Mouse (Mus musculus) kidney, embryonic 16.5 days (tissue): ENCODE results near the gene Hyal3. TPM values are rescaled to one million over a fixed set of nuclear protein-coding genes. Genes with fewer than 3 reads are reported as not detected.

Source experiments
- ATAC-seq: fragments of 200-750 bp; cut with Nextera tagmentation; 2 replicates; pipeline ENCODE4 v1.8.0; 2017; ENCODE audit warnings: moderate TSS enrichment; ENCODE audit not compliant: low FRiP score, low TSS enrichment
- H3K27ac ChIP-seq: fragments of 300-500 bp; sonication (generic); 2 replicates; pipeline ENCODE4 v1.5.1; 2014; ENCODE audit warnings: low read length
- H3K27me3 ChIP-seq: fragments of 300-500 bp; sonication (generic); 2 replicates; pipeline ENCODE4 v1.6.1; 2014; ENCODE audit warnings: low read length, control low read depth, mixed read lengths; ENCODE audit not compliant: insufficient read depth
- H3K36me3 ChIP-seq: fragments of 300-500 bp; sonication (generic); 2 replicates; pipeline ENCODE4 v1.6.1; 2014; ENCODE audit warnings: low read length, control low read depth, mixed read lengths; ENCODE audit not compliant: insufficient read depth
- H3K4me1 ChIP-seq: fragments of 300-500 bp; sonication (generic); 2 replicates; pipeline ENCODE4 v1.6.1; 2014; ENCODE audit warnings: low read length, control low read depth, mixed read lengths; ENCODE audit not compliant: insufficient read depth
- H3K4me2 ChIP-seq: fragments of 300-500 bp; sonication (generic); replicated peaks from 2 replicates; pipeline ENCODE4 v1.6.1; 2014; ENCODE audit warnings: low read depth, low read length
- H3K4me3 ChIP-seq: fragments of 300-500 bp; sonication (generic); 2 replicates; pipeline ENCODE4 v1.5.1; 2014; ENCODE audit warnings: mild to moderate bottlenecking, low read length
- H3K9ac ChIP-seq: fragments of 300-500 bp; sonication (generic); replicated peaks from 2 replicates; pipeline ENCODE4 v1.6.1; 2014; ENCODE audit warnings: low read length
- H3K9me3 ChIP-seq: fragments of 300-500 bp; sonication (generic); 2 replicates; pipeline ENCODE4 v1.6.1; 2016; ENCODE audit warnings: low read length, control low read depth
- WGBS: fragments of 180-500 bp; shearing (Covaris S2); extraction: QIAGEN DNeasy Blood & Tissue Kit; methylation state at CpG from one replicate; pipeline ENCODE4 v1.1.7; 2014; 5-methylcytosine and 5-hydroxymethylcytosine counted together
- polyA plus RNA-seq: library from polyadenylated mRNA; unstranded; fragments of >200 nt; fragmentation: Nextera tagmentation; extraction: Ambion mirVana; gene quantifications from 2 replicates; pipeline ENCODE4 v1.2.1, GENCODE M21; 2015

The Hyal3 gene
- polyA plus RNA-seq, 1 experiment from 2014 or later = 1.3 TPM

GRCm38 (mm10) chr9:107548820-107549219 is 31.8 kb upstream of the Hyal3 start:
- no peak for ATAC-seq
- no peak overlapping the region for H3K27ac ChIP-seq
- no peak overlapping the region for H3K4me2 ChIP-seq
- H3K4me1 ChIP-seq = peaks cover 50% of the 10 kb centered on the region
- no peaks in the 10 kb centered on the region for H3K27me3 ChIP-seq
- H3K36me3 ChIP-seq = peaks cover 14% of the 10 kb centered on the region; the same call in 1 of the 2 replicates
- WGBS = 86% methylated on average over 10 of the region's 10 CpGs
- no peak overlapping the region for H3K4me3 ChIP-seq
- no peak overlapping the region for H3K9ac ChIP-seq
- no peaks in the 10 kb centered on the region for H3K9me3 ChIP-seq

GRCm38 (mm10) chr9:107549297-107550074 is 31.1 kb upstream of the Hyal3 start:
- 80% methylated on average over 20 of the region's 20 CpGs for WGBS
- no peak overlapping the region for H3K27ac ChIP-seq
- H3K4me2 ChIP-seq = no peak overlapping the region

GRCm38 (mm10) chr9:107550491-107551116 is 30.0 kb upstream of the Hyal3 start:
- H3K27ac ChIP-seq = peak overlapping the region; percentile 47
- ATAC-seq = no peak
- H3K9ac ChIP-seq = peak overlapping the region; percentile 87
- peak overlapping the region; percentile 62 for H3K4me3 ChIP-seq
- no peaks in the 10 kb centered on the region for H3K36me3 ChIP-seq
- no peaks in the 10 kb centered on the region for H3K9me3 ChIP-seq
- WGBS = 37% methylated on average over 23 of the region's 23 CpGs
- H3K27me3 ChIP-seq = no peaks in the 10 kb centered on the region
- H3K4me2 ChIP-seq = peak overlapping the region; percentile 95
- H3K4me1 ChIP-seq = peaks cover 54% of the 10 kb centered on the region

More at GRCm38 (mm10) chr9:107549297-107550074, 31.1 kb upstream of the Hyal3 start:
- no peaks in the 10 kb centered on the region for H3K27me3 ChIP-seq
- peaks cover 53% of the 10 kb centered on the region for H3K4me1 ChIP-seq
- H3K9me3 ChIP-seq = no peaks in the 10 kb centered on the region
- H3K4me3 ChIP-seq = no peak overlapping the region
- no peak overlapping the region for H3K9ac ChIP-seq
- peaks cover 7% of the 10 kb centered on the region; the same call in 1 of the 2 replicates for H3K36me3 ChIP-seq
- ATAC-seq = no peak

GRCm38 (mm10) chr9:107551117-107551889 is 29.3 kb upstream of the Hyal3 start, which contains the start of gene Rassf1:
TSS of gene Rassf1 (plus strand) at chr9:107551555.
- Histone ChIP-seq H3K27me3 (no peaks in the 10 kb centered on the region), H3K9ac (peak within 1 kb of the TSS; percentile 87), H3K4me1 (peaks cover 61% of the 10 kb centered on the region), H3K27ac (peak within 1 kb of the TSS; percentile 57), H3K36me3 (no peaks in the 10 kb centered on the region), H3K4me3 (peak within 1 kb of the TSS; percentile 62), H3K4me2 (peak within 1 kb of the TSS; percentile 95), H3K9me3 (no peaks in the 10 kb centered on the region)
- peak; percentile 35 for ATAC-seq
- 1% methylated on average over 63 of the region's 63 CpGs for whole genome bisulfite sequencing

- peak overlapping the region; percentile 95 for H3K4me2 ChIP-seq
- no peaks in the 10 kb centered on the region for H3K36me3 ChIP-seq
- peaks cover 62% of the 10 kb centered on the region for H3K4me1 ChIP-seq
- H3K4me3 ChIP-seq = peak overlapping the region; percentile 62
- no peaks in the 10 kb centered on the region for H3K27me3 ChIP-seq
- peak overlapping the region; percentile 87 for H3K9ac ChIP-seq
- peak overlapping the region; percentile 57 for H3K27ac ChIP-seq
- no peak for ATAC-seq
- no peaks in the 10 kb centered on the region for H3K9me3 ChIP-seq
- WGBS = 8% methylated on average over 8 of the region's 8 CpGs
Measured at GRCm38 (mm10) chr9:107551890-107552355, 28.7 kb upstream of the Hyal3 start.

GRCm38 (mm10) chr9:107552690-107553393 is 27.8 kb upstream of the Hyal3 start:
- ATAC-seq = no peak
- Histone ChIP-seq H3K27me3 (no peaks in the 10 kb centered on the region), H3K4me3 (peak overlapping the region; percentile 81), H3K9me3 (no peaks in the 10 kb centered on the region), H3K4me2 (peak overlapping the region; percentile 95), H3K4me1 (peaks cover 56% of the 10 kb centered on the region), H3K36me3 (peaks cover 7% of the 10 kb centered on the region), H3K9ac (peak overlapping the region; percentile 83), H3K27ac (peak overlapping the region; percentile 99)
- 66% methylated on average over 5 of the region's 5 CpGs for WGBS

GRCm38 (mm10) chr9:107553541-107554318 is 26.9 kb upstream of the Hyal3 start:
- ATAC-seq = peak; percentile 37
- Histone ChIP-seq H3K27ac (peak overlapping the region; percentile 99), H3K36me3 (peaks cover 16% of the 10 kb centered on the region), H3K9me3 (no peaks in the 10 kb centered on the region), H3K27me3 (no peaks in the 10 kb centered on the region), H3K4me1 (peaks cover 56% of the 10 kb centered on the region), H3K9ac (peak overlapping the region; percentile 83), H3K4me2 (peak overlapping the region; percentile 95), H3K4me3 (peak overlapping the region; percentile 81)
- WGBS = under 1% methylated on average over 37 of the region's 37 CpGs

- Histone ChIP-seq H3K4me1 (peaks cover 54% of the 10 kb centered on the region), H3K4me2 (peak overlapping the region; percentile 95), H3K27ac (peak overlapping the region; percentile 99), H3K36me3 (peaks cover 22% of the 10 kb centered on the region), H3K27me3 (no peaks in the 10 kb centered on the region), H3K9ac (peak overlapping the region; percentile 90), H3K9me3 (no peaks in the 10 kb centered on the region), H3K4me3 (peak overlapping the region; percentile 81)
- WGBS = 0% methylated on average over 52 of the region's 53 CpGs
- ATAC-seq = peak; percentile 87
Measured at GRCm38 (mm10) chr9:107554319-107554825, 26.2 kb upstream of the Hyal3 start.
